Comparison of ENCODE assay signal across 7 mouse cellular contexts in genomic region chr4:3068306-3069223, GRCm38 (mm10).
DNase-seq lines count a peak whose midpoint lies in the region; ATAC-seq and TF ChIP-seq lines count a peak whose summit lies in the region.

No protein-coding gene starts in this region.

- no peak overlapping the region for H3K9ac ChIP-seq in kidney, postnatal 0 days (ENCODE audit: low read depth, low read length)
- H3K9ac ChIP-seq in embryonic facial prominence, embryonic 14.5 days (ENCODE audit: low read depth, low read length) = no peak overlapping the region
- no peak overlapping the region for H3K9ac ChIP-seq in forebrain, postnatal 0 days
- no peak overlapping the region for H3K9ac ChIP-seq in midbrain, embryonic 12.5 days (replicated peaks)

- WGBS in kidney, postnatal 0 days = 86% methylated on average over 6 of the region's 6 CpGs
- WGBS in kidney, adult 2 months = 87% methylated on average over 6 of the region's 6 CpGs
- 78% methylated on average over 6 of the region's 6 CpGs for WGBS in embryonic facial prominence, embryonic 14.5 days
- WGBS in forebrain, postnatal 0 days = 87% methylated on average over 6 of the region's 6 CpGs
- WGBS in midbrain, embryonic 12.5 days = 83% methylated on average over 6 of the region's 6 CpGs

- no peaks in the 10 kb centered on the region for H3K4me1 ChIP-seq in kidney, postnatal 0 days (replicated peaks; ENCODE audit: insufficient read depth, low read length)
- no peaks in the 10 kb centered on the region for H3K4me1 ChIP-seq in kidney, adult 2 months (ENCODE audit: control insufficient read depth, insufficient read depth, low read length)
- no peaks in the 10 kb centered on the region for H3K4me1 ChIP-seq in embryonic facial prominence, embryonic 14.5 days (ENCODE audit: control insufficient read depth, insufficient read depth, low read length)
- no peaks in the 10 kb centered on the region for H3K4me1 ChIP-seq in forebrain, postnatal 0 days (ENCODE audit: insufficient read depth)
- no peaks in the 10 kb centered on the region for H3K4me1 ChIP-seq in midbrain, embryonic 12.5 days

- peaks cover 24% of the 10 kb centered on the region for H3K9me3 ChIP-seq in kidney, postnatal 0 days (replicated peaks; ENCODE audit: low read length)
- peaks cover 87% of the 10 kb centered on the region for H3K9me3 ChIP-seq in embryonic facial prominence, embryonic 14.5 days (ENCODE audit: control insufficient read depth, low read length)
- peaks cover 72% of the 10 kb centered on the region for H3K9me3 ChIP-seq in forebrain, postnatal 0 days (ENCODE audit: low read length)
- H3K9me3 ChIP-seq in midbrain, embryonic 12.5 days = peaks cover 93% of the 10 kb centered on the region

- peak; percentile 11 for ATAC-seq in kidney, postnatal 0 days (replicated peaks; ENCODE audit: low FRiP score, low read depth)
- ATAC-seq in embryonic facial prominence, embryonic 14.5 days (ENCODE audit: low read depth) = peak; percentile 15
- ATAC-seq in forebrain, postnatal 0 days = peak; percentile 12; the same call in 1 of the 2 replicates
- peak; percentile 1; the same call in 1 of the 2 replicates for ATAC-seq in midbrain, embryonic 12.5 days (ENCODE audit: low FRiP score, low read depth)
- no peak; the same call in 1 of the 2 replicates for ATAC-seq in erythroid progenitor cell, adult 5-6 weeks (replicated peaks; ENCODE audit: low FRiP score, poor library complexity, severe bottlenecking)

- no peak overlapping the region for H3K27ac ChIP-seq in kidney, postnatal 0 days
- no peak overlapping the region for H3K27ac ChIP-seq in kidney, adult 2 months (ENCODE audit: insufficient read depth, low read depth, low read length)
- H3K27ac ChIP-seq in embryonic facial prominence, embryonic 14.5 days (replicated peaks; ENCODE audit: low read depth, low read length) = no peak overlapping the region
- no peak overlapping the region for H3K27ac ChIP-seq in forebrain, postnatal 0 days (ENCODE audit: low read depth, low read length)
- no peak overlapping the region for H3K27ac ChIP-seq in midbrain, embryonic 12.5 days (replicated peaks)

- no peak overlapping the region for H3K4me3 ChIP-seq in kidney, postnatal 0 days (replicated peaks; ENCODE audit: low read depth, low read length)
- H3K4me3 ChIP-seq in kidney, adult 2 months (ENCODE audit: insufficient read depth, low read depth, low read length) = no peak overlapping the region
- no peak overlapping the region for H3K4me3 ChIP-seq in embryonic facial prominence, embryonic 14.5 days (ENCODE audit: low read depth, low read length)
- no peak overlapping the region for H3K4me3 ChIP-seq in forebrain, postnatal 0 days (ENCODE audit: low read depth, low read length)
- no peak overlapping the region for H3K4me3 ChIP-seq in midbrain, embryonic 12.5 days

- no peaks in the 10 kb centered on the region for H3K27me3 ChIP-seq in kidney, postnatal 0 days (ENCODE audit: insufficient read depth, low read length)
- H3K27me3 ChIP-seq in kidney, adult 2 months (replicated peaks; ENCODE audit: control insufficient read depth, insufficient read depth, low read length) = no peaks in the 10 kb centered on the region
- no peaks in the 10 kb centered on the region for H3K27me3 ChIP-seq in embryonic facial prominence, embryonic 14.5 days (replicated peaks; ENCODE audit: control insufficient read depth, insufficient read depth, low read length)
- no peaks in the 10 kb centered on the region for H3K27me3 ChIP-seq in forebrain, postnatal 0 days (ENCODE audit: insufficient read depth, low read length)
- no peaks in the 10 kb centered on the region for H3K27me3 ChIP-seq in midbrain, embryonic 12.5 days

- no peak for TF ChIP-seq CTCF in kidney, postnatal 0 days (IDR thresholded peaks at IDR 0.05; ENCODE audit: low read depth)
- no peak for TF ChIP-seq CTCF in kidney, adult 2 months (conservative IDR thresholded peaks at IDR 0.05; ENCODE audit: insufficient read depth, insufficient read length, low read depth, low read length)
- TF ChIP-seq CTCF in forebrain, postnatal 0 days (IDR thresholded peaks at IDR 0.05; ENCODE audit: low read depth) = no peak

- no peak for DNase-seq in kidney, postnatal 0 days (ENCODE audit: low spot score)
- DNase-seq in kidney, adult 2 months = no peak
- no peak for DNase-seq in embryonic facial prominence, embryonic 14.5 days (ENCODE audit: low spot score)
- no peak for DNase-seq in forebrain, postnatal 0 days
- no peak for DNase-seq in retina, postnatal 1 day

- H3K4me2 ChIP-seq in kidney, postnatal 0 days (ENCODE audit: low read length) = no peak overlapping the region
- no peak overlapping the region for H3K4me2 ChIP-seq in embryonic facial prominence, embryonic 14.5 days (ENCODE audit: low read depth, low read length)
- no peak overlapping the region for H3K4me2 ChIP-seq in forebrain, postnatal 0 days (ENCODE audit: low read depth)
- H3K4me2 ChIP-seq in midbrain, embryonic 12.5 days (replicated peaks) = no peak overlapping the region

- no peak for TF ChIP-seq POLR2A in kidney, adult 2 months (IDR thresholded peaks at IDR 0.05; ENCODE audit: low read depth, low read length)

- no peaks in the 10 kb centered on the region for H3K36me3 ChIP-seq in kidney, postnatal 0 days (ENCODE audit: insufficient read depth, low read length)
- H3K36me3 ChIP-seq in kidney, adult 2 months (ENCODE audit: control insufficient read depth, insufficient read depth, low read length) = no peaks in the 10 kb centered on the region
- no peaks in the 10 kb centered on the region for H3K36me3 ChIP-seq in embryonic facial prominence, embryonic 14.5 days (ENCODE audit: control insufficient read depth, insufficient read depth, low read length)
- no peaks in the 10 kb centered on the region for H3K36me3 ChIP-seq in forebrain, postnatal 0 days (ENCODE audit: insufficient read depth)
- H3K36me3 ChIP-seq in midbrain, embryonic 12.5 days = no peaks in the 10 kb centered on the region
